Comparison of ENCODE assay signal across 9 mouse cellular contexts in the genomic region with DNA sequence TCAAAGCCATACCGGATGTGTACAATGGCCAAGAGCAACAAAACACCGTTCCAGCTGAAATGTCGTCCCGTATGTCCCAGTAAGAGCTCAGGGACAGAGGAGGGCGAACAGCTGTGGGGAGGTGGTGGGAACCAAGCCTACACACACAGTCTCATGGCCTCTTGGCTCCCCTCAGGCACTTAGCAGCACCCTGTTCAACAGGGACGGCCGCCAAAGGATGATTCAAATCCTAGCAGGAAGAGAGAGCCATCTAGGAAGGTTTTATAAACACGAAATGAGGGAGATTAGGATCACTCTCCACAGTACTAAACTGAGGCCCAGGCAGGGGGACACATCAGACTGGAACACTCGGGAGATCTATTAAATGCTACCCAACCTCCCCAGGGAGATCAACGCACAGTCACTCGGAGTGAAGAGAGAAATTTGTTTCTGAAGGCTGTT.
A peak's percentile ranks its signal among the peaks of the same experiment; 100 is the strongest.
DNase-seq lines count a peak whose midpoint lies in the region; ATAC-seq lines count a peak whose summit lies in the region.
"Had no signal": no experiment of that assay in that cellular context is flagged by ENCODE, and none has a peak within 500 bp of the region (broad histone marks: within the 10 kb centered on the region; RNA-seq: fewer than 3 reads in every experiment).

No protein-coding gene starts in this region.

- 42% methylated on average over 11 of the region's 11 CpGs for WGBS in kidney, embryonic 16.5 days

- no peak overlapping the region for H3K27ac ChIP-seq in kidney, embryonic 16.5 days (ENCODE audit: low read length)
- H3K27ac ChIP-seq: neural tube, embryonic 13.5 days had no signal

- peak; percentile 71 for DNase-seq in right cerebral cortex, adult 18-20 months
- DNase-seq in right cerebral cortex, postnatal 4 days, result no peak
- DNase-seq in gastrocnemius, postnatal 14 days, result peak; percentile 87
- peak; percentile 26 for DNase-seq in ovary, postnatal 10 days (ENCODE audit: low spot score)
- DNase-seq in cerebellum, adult 9-11 months, result no peak
- DNase-seq in embryo, embryonic 9.5 days (ENCODE audit: extremely low spot score), result no peak

- peak; percentile 51; the same call in 1 of the 2 replicates for ATAC-seq in kidney, embryonic 16.5 days (ENCODE audit: low FRiP score, low TSS enrichment)
- no peak for ATAC-seq in megakaryocyte progenitor cell, adult 5-6 weeks (replicated peaks; ENCODE audit: poor library complexity)

- H3K4me2 ChIP-seq in kidney, embryonic 16.5 days (replicated peaks; ENCODE audit: low read depth, low read length), result no peak overlapping the region
- H3K4me2 ChIP-seq: neural tube, embryonic 13.5 days had no signal

- no peaks in the 10 kb centered on the region for H3K9me3 ChIP-seq in kidney, embryonic 16.5 days (ENCODE audit: low read length)
- H3K9me3 ChIP-seq: neural tube, embryonic 13.5 days had no signal

- H3K4me1 ChIP-seq in kidney, embryonic 16.5 days (ENCODE audit: insufficient read depth, low read length), result peaks cover 11% of the 10 kb centered on the region

- intact Hi-C loops in gastrocnemius, postnatal 14 days (cut with DNase I; ENCODE audit: low total_unique reads), result no loop called here

- H3K27me3 ChIP-seq in kidney, embryonic 16.5 days (ENCODE audit: insufficient read depth, low read length), result no peaks in the 10 kb centered on the region
- H3K27me3 ChIP-seq: neural tube, embryonic 13.5 days had no signal

- H3K4me3 ChIP-seq in kidney, embryonic 16.5 days (ENCODE audit: low read length), result no peak overlapping the region
- H3K4me3 ChIP-seq: neural tube, embryonic 13.5 days had no signal

- no peaks in the 10 kb centered on the region for H3K36me3 ChIP-seq in kidney, embryonic 16.5 days (ENCODE audit: insufficient read depth, low read length)
- H3K36me3 ChIP-seq: neural tube, embryonic 13.5 days had no signal

- H3K9ac ChIP-seq in kidney, embryonic 16.5 days (replicated peaks; ENCODE audit: low read length), result no peak overlapping the region
- H3K9ac ChIP-seq: neural tube, embryonic 13.5 days had no signal

Comparison
In these comparisons a context has a peak if more than half of its experiments do, and no peak if none do; other contexts are left out.
1. DNase-seq: peak in right cerebral cortex, adult 18-20 months (single experiment), gastrocnemius, postnatal 14 days (single experiment) and ovary, postnatal 10 days (single experiment); none in right cerebral cortex, postnatal 4 days (single experiment), cerebellum, adult 9-11 months (single experiment) and embryo, embryonic 9.5 days (single experiment).